Mouse (Mus musculus): ENCODE results near the gene Eif1ad.

The Eif1ad gene

GRCm38 (mm10) chr19:5418750-5419466, 52.4 kb downstream of the Eif1ad start:
- DNase-seq (ENCODE audit: low spot score in 2 of 2) = no peak

DNA sequence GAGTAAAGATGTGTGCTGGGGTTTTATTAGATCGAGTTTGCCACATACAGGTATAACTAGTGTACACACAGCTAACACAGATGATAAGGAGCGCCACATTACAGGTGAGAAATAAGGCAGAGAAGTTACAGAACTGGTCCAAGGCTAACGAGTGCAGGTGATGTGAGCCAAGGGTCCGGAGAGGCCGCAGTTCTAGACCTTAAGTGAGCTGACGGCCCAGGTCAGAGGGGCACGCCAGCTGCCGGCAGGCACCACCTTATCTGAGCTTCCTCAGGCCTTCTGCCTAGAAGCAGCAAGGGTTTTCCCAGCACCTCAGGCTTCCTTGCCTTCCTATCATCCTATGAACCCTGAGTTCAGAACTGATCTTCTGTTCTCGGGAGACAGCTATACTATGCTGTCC, 53.1 kb downstream of the Eif1ad start:
- DNase-seq (ENCODE audit: low spot score in 2 of 2) = no peak

GRCm38 (mm10) chr19:5420579-5420978, 54.0 kb downstream of the Eif1ad start:
- DNase-seq (ENCODE audit: low spot score in 2 of 2) = no peak
